Mouse (Mus musculus) thymus, adult 2 months (tissue): ENCODE measurements around the gene Cacna1c.

Source experiments
- CTCF ChIP-seq: fragments of 200-500 bp; IDR thresholded peaks from 2 replicates; pipeline ENCODE4 v1.5.1; 2012; ENCODE audit warnings: mild to moderate bottlenecking, control low read depth, low read length, moderate library complexity, borderline replicate concordance; ENCODE audit not compliant: control insufficient read depth, poor library complexity, insufficient read depth; ENCODE audit errors: extremely low read depth
- POLR2A ChIP-seq: fragments of 200-500 bp; IDR thresholded peaks from 2 replicates; pipeline ENCODE4 v1.6.1; 2012; ENCODE audit warnings: mild to moderate bottlenecking, low read length, control low read depth, moderate library complexity; ENCODE audit not compliant: control insufficient read depth, poor library complexity, insufficient read depth; ENCODE audit errors: extremely low read depth

- TF ChIP-seq CTCF (no peak), POLR2A (no peak)
Observed at GRCm38 (mm10) chr6:119224451-119225195, 28.4 kb upstream of the Cacna1c start.
